Mouse (Mus musculus) kidney, postnatal 0 days (tissue): ENCODE data around the gene Slc22a4. TPM values are rescaled to one million over a fixed set of nuclear protein-coding genes. Genes with fewer than 3 reads are reported as not detected.
"Not testable (repeated sequence)": the region's sequence is repeated elsewhere in the genome, so short reads cannot be mapped to it uniquely, and the experiment has no call there.

Source experiments
- ATAC-seq: fragments of 200-750 bp; cut with Nextera tagmentation; replicated peaks from 2 replicates; pipeline ENCODE4 v1.8.0; 2017; ENCODE audit warnings: low read depth, moderate number of reproducible peaks, moderate TSS enrichment, moderate library complexity; ENCODE audit not compliant: low FRiP score
- DNase-seq: peaks from one replicate; pipeline ENCODE4 v3.0.0-alpha.2; 2016; ENCODE audit warnings: low spot score
- H3K27ac ChIP-seq: fragments of 300-500 bp; sonication (generic); 2 replicates; pipeline ENCODE4 v1.5.1; 2014; ENCODE audit warnings: mild to moderate bottlenecking
- H3K27me3 ChIP-seq: fragments of 300-500 bp; sonication (generic); 2 replicates; pipeline ENCODE4 v1.6.1; 2014; ENCODE audit warnings: low read length, mixed read lengths; ENCODE audit not compliant: insufficient read depth
- H3K36me3 ChIP-seq: fragments of 300-500 bp; sonication (generic); 2 replicates; pipeline ENCODE4 v1.6.1; 2014; ENCODE audit warnings: low read length, mixed read lengths; ENCODE audit not compliant: insufficient read depth
- H3K4me1 ChIP-seq: fragments of 300-500 bp; sonication (generic); replicated peaks from 2 replicates; pipeline ENCODE4 v1.6.1; 2014; ENCODE audit warnings: antibody characterized with exemption, low read length, mixed read lengths; ENCODE audit not compliant: insufficient read depth
- H3K4me2 ChIP-seq: fragments of 300-500 bp; sonication (generic); 2 replicates; pipeline ENCODE4 v1.6.1; 2014; ENCODE audit warnings: mild to moderate bottlenecking, low read length, moderate library complexity, mixed read lengths
- H3K4me3 ChIP-seq: fragments of 300-500 bp; sonication (generic); replicated peaks from 2 replicates; pipeline ENCODE4 v1.5.1; 2014; ENCODE audit warnings: low read depth, low read length
- H3K9ac ChIP-seq: fragments of 300-500 bp; sonication (generic); 2 replicates; pipeline ENCODE4 v1.6.1; 2014; ENCODE audit warnings: low read depth, low read length
- H3K9me3 ChIP-seq: fragments of 300-500 bp; sonication (generic); replicated peaks from 2 replicates; pipeline ENCODE4 v1.6.1; 2016; ENCODE audit warnings: low read length, inconsistent platforms, mixed read lengths
- CTCF ChIP-seq: IDR thresholded peaks from 2 replicates; pipeline ENCODE4 v1.5.1; 2016; ENCODE audit warnings: antibody characterized with exemption, low read depth, mild to moderate bottlenecking, moderate library complexity
- WGBS: fragments of 180-500 bp; shearing (Covaris S2); extraction: QIAGEN DNeasy Blood & Tissue Kit; methylation state at CpG from one replicate; pipeline ENCODE4 v1.1.7; 2014; 5-methylcytosine and 5-hydroxymethylcytosine counted together
- polyA plus RNA-seq: library from polyadenylated mRNA; unstranded; fragments of >200 nt; fragmentation: Nextera tagmentation; extraction: Ambion mirVana; gene quantifications from 2 replicates; pipeline ENCODE4 v1.2.1, GENCODE M21; 2015

The Slc22a4 gene
- polyA plus RNA-seq, 1 experiment from 2014 or later = 3.6 TPM

DNA sequence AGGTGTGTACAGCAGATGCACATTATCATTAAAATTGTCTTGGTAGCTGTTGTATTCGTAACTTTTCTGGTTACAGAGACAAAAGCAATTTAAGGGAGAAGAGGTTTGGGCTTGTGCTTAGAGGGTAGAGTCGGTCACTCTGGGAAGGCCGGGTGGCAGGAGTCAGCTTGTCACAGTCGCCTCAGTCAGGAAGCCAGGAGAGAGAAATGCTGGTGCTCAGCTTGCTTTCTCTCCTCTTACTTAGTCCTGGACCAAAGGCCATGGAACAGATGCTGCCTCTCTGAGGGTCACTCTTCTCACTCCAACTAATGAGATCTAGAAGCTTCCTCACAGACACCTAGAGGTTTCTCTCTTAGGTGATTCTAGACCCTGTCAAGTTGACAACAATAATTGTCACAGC is 46.5 kb downstream of the Slc22a4 start:
- DNase-seq = no peak
- TF ChIP-seq CTCF = no peak
- Histone ChIP-seq H3K9ac (no peak overlapping the region), H3K4me3 (no peak overlapping the region), H3K9me3 (no peaks in the 10 kb centered on the region), H3K4me1 (no peaks in the 10 kb centered on the region), H3K36me3 (no peaks in the 10 kb centered on the region), H3K27ac (no peak overlapping the region), H3K27me3 (no peaks in the 10 kb centered on the region), H3K4me2 (no peak overlapping the region)
- WGBS = 85% methylated on average over 4 of the region's 4 CpGs
- ATAC-seq = no peak

DNA sequence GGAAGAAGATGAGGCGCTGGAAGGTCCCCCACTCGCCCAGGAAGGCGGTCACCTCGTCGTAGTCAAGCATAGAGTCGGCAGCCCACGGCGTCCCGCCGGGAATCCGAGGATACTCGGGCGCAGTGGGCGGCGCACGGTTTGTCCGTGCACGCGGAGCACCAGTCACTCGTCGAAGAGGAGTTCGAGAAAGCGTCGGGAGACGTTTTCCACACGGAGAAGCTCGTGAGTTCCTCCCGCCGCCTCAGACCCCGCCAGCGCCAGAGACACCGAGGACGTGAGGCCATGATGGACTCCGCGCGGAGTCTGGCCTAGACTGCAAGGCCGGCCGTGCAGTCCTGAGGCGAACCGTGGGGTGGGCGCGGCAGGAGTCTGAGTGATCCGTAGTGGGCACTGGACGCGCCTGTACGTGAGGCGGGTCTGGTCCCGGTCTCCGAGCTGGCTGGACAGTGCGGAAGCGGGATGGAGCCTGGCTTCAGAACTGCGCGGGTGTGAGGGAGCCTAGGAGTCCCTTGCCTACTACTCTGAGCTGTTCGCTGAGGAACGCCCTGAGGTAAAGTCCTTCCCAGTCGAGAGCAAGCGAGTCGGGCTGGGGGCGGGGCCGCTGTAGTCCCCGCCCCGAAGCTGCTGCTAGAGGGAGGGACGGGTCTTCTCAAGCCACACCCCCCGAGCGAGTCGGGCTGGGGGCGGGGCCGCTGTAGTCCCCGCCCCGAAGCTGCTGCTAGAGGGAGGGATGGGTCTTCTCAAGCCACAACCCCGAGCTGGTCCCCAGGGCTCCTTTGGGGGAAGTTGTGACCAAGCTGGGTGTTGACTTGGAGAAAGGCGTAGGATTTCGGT is 47.9 kb downstream of the Slc22a4 start, which contains the start of gene Slc22a21:
Slc22a21 (minus strand) TSS at position 545 of the 834 bp plus-strand sequence.
- DNase-seq (peak; percentile 94), ATAC-seq (peak; percentile 97)
- no peaks in the 10 kb centered on the region for H3K9me3 ChIP-seq
- H3K4me3 ChIP-seq = peak within 1 kb of the TSS; percentile 60
- H3K4me1 ChIP-seq = no peaks in the 10 kb centered on the region
- peak within 1 kb of the TSS; percentile 74 for H3K9ac ChIP-seq
- no peaks in the 10 kb centered on the region for H3K27me3 ChIP-seq
- WGBS = 2% methylated on average over 73 of the region's 73 CpGs
- H3K27ac ChIP-seq = peak within 1 kb of the TSS; percentile 69
- no peak for TF ChIP-seq CTCF
- H3K36me3 ChIP-seq = no peaks in the 10 kb centered on the region
- peak within 1 kb of the TSS; percentile 93 for H3K4me2 ChIP-seq

GRCm38 (mm10) chr11:53979456-53979787 is 48.5 kb downstream of the Slc22a4 start:
- peak; percentile 15; the same call in 1 of the 2 replicates for ATAC-seq
- not testable (repeated sequence) for DNase-seq, H3K36me3 ChIP-seq, H3K4me1 ChIP-seq, H3K9me3 ChIP-seq, H3K27ac ChIP-seq, H3K27me3 ChIP-seq
- WGBS = under 1% methylated on average over 23 of the region's 23 CpGs
- H3K4me2 ChIP-seq = peak overlapping the region; percentile 93
- H3K9ac ChIP-seq = peak overlapping the region; percentile 74
- H3K4me3 ChIP-seq = peak overlapping the region; percentile 60

GRCm38 (mm10) chr11:53977672-53978071 is 50.2 kb downstream of the Slc22a4 start:
- H3K27ac ChIP-seq = no peak overlapping the region
- no peak for ATAC-seq
- H3K9ac ChIP-seq = no peak overlapping the region
- no peak for DNase-seq
- H3K9me3 ChIP-seq = no peaks in the 10 kb centered on the region
- WGBS = 78% methylated on average over 3 of the region's 3 CpGs
- H3K4me2 ChIP-seq = no peak overlapping the region
- H3K27me3 ChIP-seq = no peaks in the 10 kb centered on the region
- H3K4me1 ChIP-seq = no peaks in the 10 kb centered on the region
- H3K36me3 ChIP-seq = no peaks in the 10 kb centered on the region
- no peak overlapping the region for H3K4me3 ChIP-seq
- peak; percentile 50 for TF ChIP-seq CTCF

GRCm38 (mm10) chr11:53975559-53975958 is 52.3 kb downstream of the Slc22a4 start:
- no peak overlapping the region for H3K27ac ChIP-seq
- no peaks in the 10 kb centered on the region for H3K4me1 ChIP-seq
- H3K9me3 ChIP-seq = no peaks in the 10 kb centered on the region
- no peak overlapping the region for H3K4me3 ChIP-seq
- no peaks in the 10 kb centered on the region for H3K27me3 ChIP-seq
- ATAC-seq (no peak), DNase-seq (no peak)
- H3K4me2 ChIP-seq = no peak overlapping the region
- no peaks in the 10 kb centered on the region for H3K36me3 ChIP-seq
- no peak for TF ChIP-seq CTCF
- H3K9ac ChIP-seq = no peak overlapping the region

- H3K27me3 ChIP-seq = no peaks in the 10 kb centered on the region
- H3K4me2 ChIP-seq = no peak overlapping the region
- WGBS = 40% methylated on average over 3 of the region's 3 CpGs
- H3K4me1 ChIP-seq = no peaks in the 10 kb centered on the region
- ATAC-seq (no peak), DNase-seq (peak; percentile 38)
- no peak overlapping the region for H3K27ac ChIP-seq
- peak; percentile 62 for TF ChIP-seq CTCF
- no peak overlapping the region for H3K4me3 ChIP-seq
- H3K9me3 ChIP-seq = no peaks in the 10 kb centered on the region
- H3K36me3 ChIP-seq = no peaks in the 10 kb centered on the region
- no peak overlapping the region for H3K9ac ChIP-seq
Observed at GRCm38 (mm10) chr11:53958984-53959383, 68.9 kb downstream of the Slc22a4 start.
